Mouse (Mus musculus) kidney, postnatal 4 days (tissue): Measurements from ENCODE around the gene Ndst2.
A peak's percentile ranks its signal among the peaks of the same experiment; 100 is the strongest.
"Not testable (repeated sequence)": the region's sequence is repeated elsewhere in the genome, so short reads cannot be mapped to it uniquely, and the experiment has no call there.

Experiments
- DNase-seq, 2 experiments: peaks; one replicate each; pipeline ENCODE4 v3.0.0; 2021; ENCODE audit warnings: mixed read lengths in 2 of 2

Ndst2 gene

DNA sequence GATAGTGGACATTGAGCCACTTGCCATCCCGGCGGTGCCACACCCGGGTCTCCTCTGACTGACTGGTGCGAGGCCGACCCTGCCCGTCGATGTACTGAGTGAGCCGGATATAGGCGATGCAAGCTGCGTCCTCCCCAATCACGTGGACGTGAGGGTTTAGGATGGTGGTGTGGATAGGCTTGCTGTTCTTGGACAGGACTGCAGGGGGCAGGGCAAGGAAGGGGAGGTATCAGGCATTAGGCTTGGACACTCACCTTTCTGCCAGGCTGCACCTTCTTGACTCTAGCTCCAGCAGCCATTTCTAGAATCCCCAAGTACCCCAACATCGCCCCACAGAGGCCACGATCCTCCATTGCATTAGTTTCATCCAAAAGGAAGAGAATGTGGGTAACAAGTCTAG is 2.9 kb upstream of the Ndst2 start:
- DNase-seq = peak; percentile 80 to 85

- DNase-seq = no peak
These were observed 1.6 kb upstream of the Ndst2 start for GRCm38 (mm10) chr14:20735892-20736390.

DNA sequence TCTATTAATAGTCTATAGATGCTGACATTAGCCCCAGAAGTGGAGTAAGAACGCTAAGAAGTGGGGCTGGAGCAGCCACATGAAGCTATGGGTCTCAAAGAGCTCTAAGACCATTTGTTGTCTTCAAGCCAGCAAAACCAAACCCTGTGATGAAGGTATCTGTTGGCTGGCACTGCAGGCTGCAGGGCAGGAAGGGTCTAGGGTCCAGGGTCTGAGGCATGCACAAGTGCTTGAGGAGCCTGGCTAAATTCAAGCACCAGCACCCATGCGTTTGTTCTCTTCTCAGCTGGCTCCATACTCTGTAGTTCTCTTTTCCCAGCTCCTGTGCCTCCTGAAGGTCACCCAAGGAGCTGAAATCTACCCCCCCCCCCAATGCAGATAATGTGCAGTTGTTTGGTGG is 690 bp upstream of the Ndst2 start:
- no peak for DNase-seq

DNA sequence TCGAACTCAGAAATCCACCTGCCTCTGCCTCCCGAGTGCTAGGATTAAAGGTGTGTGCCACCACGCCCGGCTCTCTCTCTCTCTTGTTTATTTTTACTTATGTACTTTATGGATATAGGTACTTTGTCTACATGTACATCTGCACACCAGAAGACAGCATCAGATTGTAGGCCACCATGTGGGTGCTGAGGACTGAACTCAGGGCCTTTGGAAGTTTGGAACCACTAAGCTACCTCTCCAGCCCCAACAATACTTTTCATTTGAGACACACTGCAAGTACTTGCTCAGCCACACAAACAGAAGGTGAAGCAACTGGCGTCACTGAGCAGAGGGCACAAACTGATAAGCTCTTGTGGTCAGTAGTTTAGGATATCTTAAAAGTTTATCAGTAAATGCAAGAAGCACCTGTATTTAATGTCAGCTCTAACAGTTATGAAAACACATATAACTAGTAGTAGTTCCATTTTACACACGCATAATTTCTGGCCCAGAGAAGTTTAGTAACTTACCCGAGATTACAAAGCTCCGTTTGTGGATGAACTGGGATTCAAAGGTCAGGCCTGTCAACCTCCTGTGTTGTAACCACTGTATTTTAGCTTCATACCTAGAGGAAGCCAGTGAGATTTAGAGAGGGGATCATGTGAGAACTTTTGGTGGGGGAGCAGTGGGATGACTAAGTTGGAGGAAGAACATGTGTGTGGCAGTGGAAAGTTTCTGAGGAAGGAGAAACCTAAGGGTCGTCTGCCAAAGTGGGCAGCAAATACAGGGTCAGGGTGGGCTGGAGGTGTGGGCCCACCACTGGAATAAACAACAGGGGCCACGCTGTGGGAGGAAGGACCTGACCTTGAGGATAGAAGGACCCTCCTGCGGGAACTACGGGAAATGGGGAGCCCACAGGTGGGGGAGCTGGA is 1.1 kb downstream of the Ndst2 start:
- DNase-seq = no peak

GRCm38 (mm10) chr14:20730853-20731602 is 3.3 kb downstream of the Ndst2 start:
- no peak for DNase-seq

- no peak for DNase-seq
These were observed 4.5 kb downstream of the Ndst2 start for GRCm38 (mm10) chr14:20729871-20730270.

GRCm38 (mm10) chr14:20725660-20726339 is 8.6 kb downstream of the Ndst2 start:
- DNase-seq = no peak

DNA sequence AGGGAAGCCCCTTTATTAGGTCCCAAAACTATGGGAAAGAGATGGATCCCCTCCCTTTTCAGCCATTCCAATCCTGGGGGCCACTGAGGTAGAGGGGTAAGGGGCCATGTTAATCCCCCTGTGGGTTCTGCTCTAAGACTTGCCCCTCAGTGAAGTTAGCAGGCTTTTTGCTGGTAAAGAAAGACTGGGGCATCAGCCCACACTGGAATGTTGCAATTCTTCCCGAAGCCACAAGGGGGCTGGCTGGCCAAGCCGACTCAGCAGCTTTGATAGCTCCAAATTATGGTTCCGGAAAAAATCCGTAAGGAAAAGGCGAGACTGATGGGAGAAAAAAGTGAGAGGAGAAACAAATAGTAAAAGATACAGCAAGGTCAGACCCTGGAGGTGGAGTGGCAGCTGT is 10.3 kb downstream of the Ndst2 start:
- DNase-seq = peak; percentile 82 to 85

GRCm38 (mm10) chr14:20723006-20723405 is 11.4 kb downstream of the Ndst2 start:
- DNase-seq = no peak

- DNase-seq = no peak
These were observed 13.0 kb downstream of the Ndst2 start for GRCm38 (mm10) chr14:20721371-20721770.

DNA sequence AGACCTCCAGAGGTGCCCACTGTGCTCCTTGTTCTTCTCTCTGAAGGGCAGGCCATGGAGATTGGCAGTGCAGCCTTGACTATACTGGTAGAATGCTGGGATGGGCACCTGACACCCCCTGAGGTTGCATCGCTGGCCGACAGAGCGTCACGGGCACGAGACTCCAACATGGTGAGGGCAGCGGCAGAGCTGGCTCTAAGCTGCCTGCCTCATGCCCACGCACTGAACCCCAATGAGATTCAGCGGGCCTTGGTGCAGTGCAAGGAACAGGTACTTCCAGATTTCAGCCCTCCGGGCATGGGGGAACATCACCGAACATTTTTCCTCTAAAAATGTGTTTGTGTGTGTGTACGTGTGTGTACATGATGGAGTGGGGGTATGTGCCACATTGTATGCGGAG is 14.6 kb downstream of the Ndst2 start:
- no peak for DNase-seq

DNA sequence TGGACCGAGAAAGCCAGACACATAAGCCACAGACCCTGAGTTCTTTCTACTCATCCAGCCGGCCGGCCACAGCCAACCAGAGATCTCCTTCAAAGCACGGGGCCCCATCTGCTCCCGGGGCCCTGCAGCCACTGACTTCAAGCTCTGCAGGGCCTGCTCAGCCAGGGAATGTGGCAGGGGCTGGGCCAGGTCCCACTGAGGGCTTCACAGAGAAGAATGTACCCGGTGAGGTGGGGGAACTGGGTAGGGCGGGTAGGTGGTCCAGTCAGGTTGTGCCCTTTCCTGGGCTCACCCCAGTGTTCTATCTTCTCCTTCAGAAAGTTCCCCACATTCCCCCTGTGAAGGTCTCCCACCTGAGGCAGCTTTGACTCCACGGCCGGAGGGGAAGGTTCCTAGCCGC is 15.9 kb downstream of the Ndst2 start:
- DNase-seq = no peak

GRCm38 (mm10) chr14:20713832-20714231 is 20.5 kb downstream of the Ndst2 start:
- DNase-seq = no peak

DNA sequence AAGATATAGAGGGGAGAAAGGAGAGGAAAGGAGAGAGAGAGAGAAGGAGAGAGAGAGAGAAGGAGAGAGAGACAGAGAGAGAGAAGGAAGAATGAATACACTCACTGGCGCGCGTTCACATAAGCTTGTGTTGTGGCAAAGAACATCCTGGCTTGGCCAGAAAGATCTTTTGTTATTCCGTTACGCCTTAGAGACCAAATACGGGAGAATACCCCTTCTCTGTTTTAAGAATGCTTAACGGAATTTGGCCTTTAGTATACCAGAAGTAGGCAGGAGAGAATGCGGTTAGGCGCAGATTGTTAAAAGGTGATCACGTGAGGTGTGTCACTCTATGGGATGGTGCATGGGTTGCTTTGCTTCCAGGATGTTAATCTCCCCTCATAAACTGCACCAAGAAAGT is 26.1 kb downstream of the Ndst2 start:
- DNase-seq = no peak

GRCm38 (mm10) chr14:20707201-20708190 is 26.9 kb downstream of the Ndst2 start, which contains the start of gene Zswim8:
TSS of gene Zswim8 (plus strand) at chr14:20707552.
- DNase-seq = peak; percentile 91 to 95

DNA sequence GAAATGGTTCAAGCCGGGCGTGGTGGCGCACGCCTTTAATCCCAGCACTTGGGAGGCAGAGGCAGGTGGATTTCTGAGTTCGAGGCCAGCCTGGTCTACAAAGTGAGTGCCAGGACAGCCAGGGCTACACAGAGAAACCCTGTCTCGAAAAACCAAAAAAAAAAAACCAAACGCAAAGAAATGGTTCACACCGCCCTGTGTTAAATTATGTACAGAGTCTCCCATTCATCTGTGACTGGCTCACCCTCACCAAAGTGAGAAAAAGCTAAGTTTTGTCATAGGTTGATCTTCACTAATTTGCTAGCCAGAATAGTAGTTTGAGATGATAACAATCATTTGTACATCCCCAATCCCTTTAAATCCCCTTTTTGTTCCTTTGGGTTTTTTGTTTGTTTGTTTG is 30.9 kb downstream of the Ndst2 start:
- DNase-seq = not testable (repeated sequence)

DNA sequence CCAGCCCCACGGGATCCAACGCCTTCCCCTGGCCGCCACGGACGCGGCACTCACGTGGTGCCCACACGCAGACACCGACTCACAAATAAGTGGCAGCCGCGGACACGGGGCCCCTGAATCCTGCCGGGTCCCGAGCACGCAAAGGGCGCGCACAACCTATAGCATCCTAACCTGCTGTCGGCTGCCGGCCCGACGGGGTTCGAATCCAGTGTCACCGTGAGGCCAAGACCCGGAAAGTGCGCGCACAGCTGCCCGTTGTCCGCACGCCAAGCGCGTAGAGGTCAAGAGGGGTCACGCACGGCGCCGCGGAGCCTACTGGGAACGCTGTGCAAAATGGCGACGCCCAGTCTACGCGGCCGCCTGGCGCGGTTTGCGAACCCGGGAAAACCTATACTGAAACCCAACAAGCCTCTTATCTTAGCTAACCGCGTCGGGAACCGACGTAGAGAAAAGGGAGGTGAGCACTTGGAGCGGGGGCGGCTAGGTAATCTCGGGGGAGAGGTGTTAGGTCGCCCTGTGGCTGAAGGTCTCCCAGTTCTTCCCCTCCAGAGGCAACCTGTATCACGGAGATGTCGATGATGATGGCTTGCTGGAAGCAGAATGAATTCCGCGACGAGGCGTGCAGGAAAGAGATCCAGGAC is 31.5 kb downstream of the Ndst2 start, which contains the start of gene Chchd1:
TSS of gene Chchd1 (plus strand) at position 266 of the 641 bp plus-strand sequence.
- peak; percentile 95 to 96 for DNase-seq

DNA sequence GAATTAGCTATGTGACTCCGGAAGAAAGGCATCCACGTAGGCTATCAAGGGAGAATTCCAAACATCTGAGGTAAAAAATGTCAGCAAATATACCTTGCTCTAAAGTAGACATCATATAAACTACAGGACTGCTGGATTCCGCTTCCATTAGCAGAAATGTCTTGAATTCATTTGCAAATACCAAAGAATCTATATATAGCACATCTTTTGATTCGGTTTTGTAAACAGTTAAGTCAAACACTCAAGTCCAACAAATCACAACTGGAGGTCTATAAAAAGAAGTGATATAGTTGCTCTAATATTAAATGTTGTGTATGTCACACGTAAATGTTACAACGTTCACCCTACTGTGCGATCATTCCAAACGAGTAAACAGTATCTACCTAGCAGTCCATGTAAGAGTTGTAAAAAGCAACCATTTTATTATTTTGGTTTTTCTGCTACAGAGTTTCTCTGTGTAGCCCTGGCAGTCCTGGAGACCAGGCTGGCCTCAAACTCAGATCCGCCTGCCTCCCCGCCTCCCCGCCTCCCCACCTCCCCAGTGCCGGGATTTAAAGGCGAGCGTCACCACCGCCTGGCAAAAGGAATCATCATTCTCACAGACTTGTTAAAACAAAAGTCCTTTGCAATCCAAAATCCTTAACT is 32.1 kb downstream of the Ndst2 start:
- DNase-seq = no peak

- no peak for DNase-seq
These were observed 32.8 kb downstream of the Ndst2 start for GRCm38 (mm10) chr14:20701554-20701953.

GRCm38 (mm10) chr14:20700362-20700761 is 34.0 kb downstream of the Ndst2 start:
- no peak for DNase-seq

GRCm38 (mm10) chr14:20698515-20698914 is 35.8 kb downstream of the Ndst2 start:
- no peak for DNase-seq
